Mouse (Mus musculus) limb, embryonic 13.5 days (tissue): Measurements from ENCODE around the gene B4galnt4. TPM values are rescaled to one million over a fixed set of nuclear protein-coding genes. Genes with fewer than 3 reads are reported as not detected.
A peak's percentile ranks its signal among the peaks of the same experiment; 100 is the strongest.
"Not testable (repeated sequence)": the region's sequence is repeated elsewhere in the genome, so short reads cannot be mapped to it uniquely, and the experiment has no call there.

Experiments used
- ATAC-seq: fragments of 200-750 bp; cut with Nextera tagmentation; 2 replicates; pipeline ENCODE4 v1.8.0; 2017; ENCODE audit warnings: low read depth, moderate number of reproducible peaks, moderate TSS enrichment; ENCODE audit not compliant: low FRiP score
- H3K27ac ChIP-seq: fragments of 300-500 bp; sonication (generic); 2 replicates; pipeline ENCODE4 v1.5.1; 2015; ENCODE audit warnings: inconsistent platforms, mild to moderate bottlenecking, moderate library complexity
- H3K27me3 ChIP-seq: fragments of 300-500 bp; sonication (generic); 2 replicates; pipeline ENCODE4 v1.6.1; 2015; ENCODE audit warnings: mild to moderate bottlenecking, inconsistent platforms
- H3K36me3 ChIP-seq: fragments of 300-500 bp; sonication (generic); 2 replicates; pipeline ENCODE4 v1.6.1; 2015; ENCODE audit warnings: inconsistent platforms, mild to moderate bottlenecking, moderate library complexity
- H3K4me1 ChIP-seq: fragments of 300-500 bp; sonication (generic); 2 replicates; pipeline ENCODE4 v1.6.1; 2015; ENCODE audit warnings: inconsistent platforms
- H3K4me2 ChIP-seq: fragments of 300-500 bp; sonication (generic); replicated peaks from 2 replicates; pipeline ENCODE4 v1.6.1; 2015; ENCODE audit warnings: inconsistent platforms, mild to moderate bottlenecking, moderate library complexity
- H3K4me3 ChIP-seq: fragments of 300-500 bp; sonication (generic); 2 replicates; pipeline ENCODE4 v1.5.1; 2015; ENCODE audit warnings: moderate library complexity, mild to moderate bottlenecking, inconsistent platforms
- H3K9ac ChIP-seq: fragments of 300-500 bp; sonication (generic); 2 replicates; pipeline ENCODE4 v1.6.1; 2015; ENCODE audit warnings: mild to moderate bottlenecking, inconsistent platforms
- H3K9me3 ChIP-seq: fragments of 300-500 bp; sonication (generic); 2 replicates; pipeline ENCODE4 v1.6.1; 2016; ENCODE audit warnings: inconsistent platforms
- WGBS: fragments of 180-500 bp; shearing (Covaris S2); methylation state at CpG from one replicate; pipeline ENCODE4 v1.1.7; 2015; 5-methylcytosine and 5-hydroxymethylcytosine counted together
- polyA plus RNA-seq: library from polyadenylated mRNA; unstranded; fragments of >200 nt; fragmentation: Nextera tagmentation; extraction: Ambion mirVana; gene quantifications from 2 replicates; pipeline ENCODE4 v1.2.1, GENCODE M21; 2015

The B4galnt4 gene
- 21.5 and 26.9 TPM in 2 replicates for polyA plus RNA-seq

DNA sequence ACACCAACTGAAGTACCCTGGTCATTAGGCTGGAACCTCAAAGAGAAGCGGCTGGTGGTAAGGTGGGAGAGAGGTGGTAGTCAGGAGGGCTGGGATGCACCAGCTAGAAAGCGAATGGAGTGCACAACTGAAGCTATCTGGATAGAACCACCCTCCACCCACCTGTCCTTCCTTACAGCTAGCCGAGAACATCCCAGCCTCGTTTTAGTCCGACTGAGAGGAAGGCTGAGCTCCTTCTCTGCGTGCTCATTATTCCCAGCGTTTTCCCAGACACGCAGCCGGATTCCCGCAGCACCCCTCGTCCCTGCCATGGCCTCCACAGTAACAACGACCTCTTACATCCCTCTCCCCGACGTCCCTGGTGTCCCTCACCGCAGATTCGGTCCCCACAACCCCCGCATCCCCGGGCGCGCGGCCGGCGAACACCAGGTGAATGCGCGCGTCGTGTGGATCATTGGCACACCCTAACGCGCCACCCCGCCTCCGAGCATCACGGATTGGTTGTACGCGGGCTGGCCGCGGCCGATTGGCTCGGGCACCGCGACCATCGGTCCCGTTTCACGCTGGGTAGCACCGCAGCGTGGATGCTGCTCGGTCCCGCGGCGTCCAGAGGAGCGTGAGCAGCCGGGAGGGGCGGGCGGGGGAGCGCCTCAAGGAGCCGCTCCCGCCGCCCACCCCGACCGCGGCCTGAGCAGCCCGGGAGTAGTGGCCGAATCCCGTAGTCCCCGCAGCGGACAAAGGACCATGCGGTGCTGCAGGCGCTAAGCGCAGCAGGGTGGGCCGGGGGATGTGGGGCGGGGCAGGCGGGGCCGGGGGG, at the start of gene B4galnt4:
TSS of gene B4galnt4 (plus strand) at position 679 of the 817 bp plus-strand sequence.
- H3K4me2 ChIP-seq: peak within 1 kb of the TSS; percentile 93
- peak; percentile 97 for ATAC-seq
- H3K27me3 ChIP-seq: no peaks in the 10 kb centered on the region
- H3K9ac ChIP-seq: peak within 1 kb of the TSS; percentile 91
- peak within 1 kb of the TSS; percentile 22; the same call in 1 of the 2 replicates for H3K27ac ChIP-seq
- peaks cover 20% of the 10 kb centered on the region for H3K4me1 ChIP-seq
- WGBS: under 1% methylated on average over 66 of the region's 72 CpGs
- H3K9me3 ChIP-seq: peaks cover 4% of the 10 kb centered on the region; the same call in 1 of the 2 replicates
- peaks cover 24% of the 10 kb centered on the region for H3K36me3 ChIP-seq
- H3K4me3 ChIP-seq: peak within 1 kb of the TSS; percentile 77

DNA sequence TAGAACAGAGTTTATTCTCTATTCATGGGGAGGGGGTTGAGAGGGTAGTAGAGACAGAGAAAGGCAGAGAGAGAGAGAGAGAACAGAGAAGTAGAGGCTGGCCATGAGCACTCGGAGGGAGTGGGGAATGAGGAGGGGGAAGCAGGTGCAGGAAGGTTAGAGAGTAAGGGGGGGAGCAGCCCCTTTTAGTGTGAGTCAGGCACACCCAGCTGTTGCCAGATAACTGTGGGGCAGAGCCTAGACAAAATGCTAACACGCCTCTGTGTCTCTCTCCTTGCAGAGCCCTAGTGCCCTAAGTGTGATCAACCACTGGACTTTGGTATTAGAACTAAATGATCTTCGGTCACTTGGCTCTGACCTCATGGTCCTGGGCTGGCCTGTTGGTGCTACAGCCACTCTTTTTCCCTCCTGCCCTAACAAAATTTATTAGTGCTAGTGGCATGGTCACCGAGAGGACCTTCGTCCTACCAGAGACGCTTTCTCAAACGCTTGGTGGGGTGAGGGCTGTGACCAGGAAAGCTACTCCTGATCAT, 49.6 kb upstream of the B4galnt4 start:
- WGBS: 86% methylated on average over 7 of the region's 7 CpGs
- H3K27me3 ChIP-seq: no peaks in the 10 kb centered on the region
- no peak overlapping the region; the same call in 1 of the 2 replicates for H3K9ac ChIP-seq
- H3K4me3 ChIP-seq: no peak overlapping the region
- H3K9me3 ChIP-seq: 0 out of 2 replicates have a peak, but pooled peaks cover 4% of the 10 kb centered on the region
- peaks cover 30% of the 10 kb centered on the region for H3K4me1 ChIP-seq
- no peaks in the 10 kb centered on the region for H3K36me3 ChIP-seq
- peak overlapping the region; percentile 69; the same call in 1 of the 2 replicates for H3K4me2 ChIP-seq
- H3K27ac ChIP-seq: peak overlapping the region; percentile 84
- ATAC-seq: 0 out of 2 replicates have a peak, but pooled peaks have one; percentile 6

DNA sequence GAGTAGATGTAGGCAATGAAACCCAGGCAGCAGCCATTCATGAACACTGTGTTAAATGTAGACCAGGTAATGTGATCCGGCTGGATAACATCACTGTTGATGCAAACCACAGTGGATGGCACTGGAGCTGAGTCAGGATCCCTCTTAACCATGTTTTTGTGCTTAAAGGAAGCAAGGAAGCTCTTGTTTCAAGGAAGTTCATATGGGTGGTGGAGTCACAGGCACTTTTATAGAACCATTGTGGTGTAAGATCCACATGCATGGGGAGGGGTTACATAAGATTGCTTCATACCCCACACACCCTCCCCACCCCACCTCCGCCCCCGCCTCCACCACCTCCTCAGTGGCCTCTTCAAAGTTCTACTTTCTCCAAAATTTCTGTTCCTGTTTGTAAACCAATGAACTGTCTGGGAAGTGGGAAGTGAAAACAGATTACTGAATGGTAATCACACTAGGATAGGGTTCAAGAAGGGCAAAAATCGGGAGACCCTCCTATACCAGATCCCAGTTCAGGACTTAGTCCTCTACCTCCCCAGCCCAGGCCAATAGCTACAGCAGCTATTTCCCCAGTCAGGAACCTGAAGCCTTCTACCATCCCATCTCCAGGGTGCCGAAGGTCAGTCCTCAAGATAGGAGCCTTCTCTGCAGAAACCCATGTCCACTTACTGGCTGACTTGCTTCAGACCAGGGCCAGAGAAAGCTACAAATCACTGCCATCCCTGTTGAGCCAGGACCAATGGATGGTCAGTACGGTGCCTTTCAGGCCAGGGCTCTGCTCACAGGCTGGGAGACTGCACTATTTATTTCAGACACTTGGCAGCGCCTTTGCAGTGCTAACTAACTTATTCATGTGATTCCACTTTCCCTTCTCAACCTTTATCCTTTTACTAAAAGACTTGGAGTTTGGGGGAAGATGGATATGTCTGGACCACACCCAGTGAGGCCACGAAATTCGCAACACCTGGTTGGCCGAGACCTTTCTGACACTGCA, 43.9 kb upstream of the B4galnt4 start:
- H3K9ac ChIP-seq: no peak overlapping the region
- H3K4me1 ChIP-seq: no peaks in the 10 kb centered on the region
- no peak overlapping the region for H3K4me2 ChIP-seq
- H3K36me3 ChIP-seq: no peaks in the 10 kb centered on the region
- 0 out of 2 replicates have a peak, but pooled peaks cover 4% of the 10 kb centered on the region for H3K9me3 ChIP-seq
- no peaks in the 10 kb centered on the region for H3K27me3 ChIP-seq
- 82% methylated on average over 10 of the region's 10 CpGs for WGBS
- H3K4me3 ChIP-seq: no peak overlapping the region
- no peak for ATAC-seq
- no peak overlapping the region for H3K27ac ChIP-seq

DNA sequence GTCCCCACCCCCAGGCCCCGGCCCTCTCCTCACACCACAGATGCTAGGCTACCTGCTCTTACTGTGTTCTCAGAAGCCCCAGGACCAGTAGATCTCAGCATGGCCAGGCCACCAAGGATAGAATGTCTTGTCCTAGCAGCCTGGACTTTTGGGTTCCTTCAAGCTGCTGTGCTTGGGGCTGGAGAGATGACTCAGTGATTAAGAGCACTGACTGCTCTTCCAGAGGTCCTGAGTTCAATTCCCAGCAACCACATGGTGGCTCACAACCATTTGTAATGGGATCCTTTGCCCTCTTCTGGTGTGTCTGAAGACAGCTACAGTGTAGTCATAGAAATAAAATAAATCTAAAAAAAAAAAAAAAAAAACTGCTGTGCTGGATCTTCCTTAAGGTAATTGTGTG, 43.1 kb upstream of the B4galnt4 start, which contains the start of gene Ifitm6:
TSS of gene Ifitm6 (minus strand) at position 101 of the 400 bp plus-strand sequence.
- not testable (repeated sequence) for ATAC-seq, H3K27me3 ChIP-seq, H3K4me3 ChIP-seq, H3K4me2 ChIP-seq, H3K9ac ChIP-seq, H3K9me3 ChIP-seq, H3K36me3 ChIP-seq, H3K27ac ChIP-seq, H3K4me1 ChIP-seq
- 83% methylated on average over 1 of the region's 1 CpGs for WGBS

DNA sequence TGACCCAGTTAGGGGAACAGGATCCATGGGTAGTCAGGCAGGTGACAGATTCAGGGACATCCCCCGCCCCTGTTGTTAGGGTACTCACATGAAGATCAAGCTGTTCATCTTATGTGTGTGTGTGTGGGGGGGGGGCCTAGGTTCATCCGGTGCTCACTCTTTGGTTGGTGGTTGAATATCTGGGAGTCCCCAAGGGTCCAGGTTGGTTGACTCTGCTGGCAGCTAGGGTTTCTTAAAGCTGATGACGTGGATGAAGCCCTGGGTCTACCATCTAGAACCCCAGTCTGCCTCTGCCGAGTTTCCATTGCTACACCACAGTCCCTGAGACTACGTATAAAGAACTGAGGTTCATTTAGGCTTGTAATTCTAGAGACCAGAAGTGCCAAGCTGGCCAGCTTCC, 41.9 kb upstream of the B4galnt4 start:
- no peaks in the 10 kb centered on the region for H3K4me1 ChIP-seq
- WGBS: 94% methylated on average over 5 of the region's 5 CpGs
- no peaks in the 10 kb centered on the region for H3K27me3 ChIP-seq
- 0 out of 2 replicates have a peak, but pooled peaks cover 4% of the 10 kb centered on the region for H3K9me3 ChIP-seq
- no peak for ATAC-seq
- H3K4me3 ChIP-seq: no peak overlapping the region
- no peak overlapping the region for H3K9ac ChIP-seq
- no peak overlapping the region for H3K27ac ChIP-seq
- H3K36me3 ChIP-seq: no peaks in the 10 kb centered on the region
- H3K4me2 ChIP-seq: no peak overlapping the region

DNA sequence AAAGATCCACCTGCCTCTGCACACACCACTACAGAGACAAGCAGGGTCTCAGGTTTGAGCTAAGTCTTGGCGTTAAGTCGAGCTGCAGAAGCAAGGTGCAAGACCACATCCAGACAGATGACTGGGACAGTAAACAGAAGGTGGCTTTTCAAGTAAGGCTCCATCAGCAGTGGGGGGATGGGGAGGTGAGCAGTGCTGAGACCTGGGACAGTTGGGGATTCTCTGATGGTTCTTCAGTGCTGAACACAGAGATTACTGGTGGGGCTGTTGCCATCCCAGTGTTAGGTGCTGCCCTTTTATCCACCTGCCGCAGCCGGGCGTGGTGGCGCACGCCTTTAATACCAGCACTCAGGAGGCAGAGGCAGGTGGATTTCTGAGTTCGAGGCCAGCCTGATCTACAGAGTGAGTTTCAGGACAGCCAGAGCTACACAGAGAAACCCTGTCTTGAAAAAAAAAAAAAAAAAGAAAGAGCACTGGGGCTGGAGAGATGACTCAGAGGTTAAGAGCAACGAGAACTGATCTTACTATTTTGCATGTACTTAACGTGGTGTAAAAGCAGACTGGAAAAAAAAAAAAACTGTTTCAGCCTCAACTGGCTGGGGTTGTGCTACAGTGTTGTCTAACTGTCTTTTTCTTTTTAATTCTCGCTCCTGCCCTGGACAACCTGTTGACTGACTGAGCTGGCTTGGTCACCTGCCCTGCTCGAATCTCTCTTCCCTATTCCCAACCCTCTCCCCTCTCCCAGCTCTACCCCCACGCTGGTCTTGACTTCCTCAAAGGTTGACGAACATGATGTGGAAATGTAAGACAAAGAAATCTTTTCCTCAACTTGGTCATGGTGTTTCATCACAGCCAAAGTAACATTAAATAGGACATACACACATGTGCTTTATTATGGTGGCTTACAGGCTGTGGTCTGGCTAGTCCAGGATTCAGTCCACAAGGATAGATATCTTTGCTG, 39.1 kb upstream of the B4galnt4 start:
- Histone ChIP-seq H3K36me3 (no peaks in the 10 kb centered on the region), H3K4me1 (no peaks in the 10 kb centered on the region), H3K27me3 (no peaks in the 10 kb centered on the region), H3K9me3 (no peaks in the 10 kb centered on the region), H3K4me3 (no peak overlapping the region), H3K9ac (no peak overlapping the region), H3K27ac (no peak overlapping the region), H3K4me2 (no peak overlapping the region)
- WGBS: 79% methylated on average over 14 of the region's 14 CpGs
- ATAC-seq: no peak

DNA sequence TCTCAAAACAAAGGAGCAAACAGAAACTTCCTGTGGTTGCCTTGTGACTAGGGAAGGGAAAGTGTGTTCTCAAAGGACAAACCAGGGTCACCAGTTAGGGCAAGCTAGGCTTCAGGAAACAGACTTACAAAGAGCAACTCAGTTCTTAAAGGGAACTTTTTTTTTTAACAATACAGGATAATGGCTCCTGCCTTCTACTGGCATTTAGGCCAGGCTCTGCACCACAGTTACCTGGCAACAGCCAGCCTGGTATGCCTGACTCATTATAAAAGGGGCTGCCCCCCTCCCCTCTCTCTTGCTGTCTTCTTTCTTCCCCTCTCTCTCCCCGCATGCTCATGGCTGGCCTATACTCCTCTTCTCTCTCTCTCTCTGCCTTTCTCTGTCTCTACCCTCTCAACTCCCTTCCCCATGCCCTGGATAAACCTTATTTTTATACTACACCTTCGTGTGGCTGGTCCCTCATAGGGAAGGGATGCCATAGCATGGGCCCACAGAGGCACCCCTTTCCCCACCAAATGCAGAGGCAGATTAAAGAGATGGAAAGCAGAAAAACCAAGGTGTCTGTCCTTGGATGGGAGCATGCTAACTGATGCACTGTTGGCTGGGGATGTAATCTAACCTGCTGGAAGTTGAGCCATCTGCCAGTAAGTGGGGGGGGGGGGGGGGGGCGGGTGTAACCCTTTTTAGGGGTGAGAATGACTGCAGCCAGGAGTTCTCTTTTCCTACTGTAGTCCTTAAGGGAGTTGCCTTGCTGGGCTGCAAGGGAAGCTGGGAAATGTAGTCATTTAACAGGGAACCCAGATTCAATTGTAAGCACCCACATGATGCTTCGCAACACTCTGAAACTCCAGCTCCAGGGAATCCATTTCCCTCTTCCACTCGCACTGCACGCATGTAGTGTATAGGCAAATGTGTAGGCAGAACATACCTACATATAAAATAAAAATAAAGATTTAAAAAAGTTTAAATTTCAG, 35.8 kb upstream of the B4galnt4 start:
- Histone ChIP-seq H3K4me3 (no peak overlapping the region), H3K27me3 (no peaks in the 10 kb centered on the region), H3K4me2 (no peak overlapping the region), H3K4me1 (no peaks in the 10 kb centered on the region), H3K27ac (peak overlapping the region; percentile 33; the same call in 1 of the 2 replicates), H3K36me3 (no peaks in the 10 kb centered on the region), H3K9ac (no peak overlapping the region), H3K9me3 (no peaks in the 10 kb centered on the region)
- 47% methylated on average over 6 of the region's 6 CpGs for WGBS
- ATAC-seq: no peak

DNA sequence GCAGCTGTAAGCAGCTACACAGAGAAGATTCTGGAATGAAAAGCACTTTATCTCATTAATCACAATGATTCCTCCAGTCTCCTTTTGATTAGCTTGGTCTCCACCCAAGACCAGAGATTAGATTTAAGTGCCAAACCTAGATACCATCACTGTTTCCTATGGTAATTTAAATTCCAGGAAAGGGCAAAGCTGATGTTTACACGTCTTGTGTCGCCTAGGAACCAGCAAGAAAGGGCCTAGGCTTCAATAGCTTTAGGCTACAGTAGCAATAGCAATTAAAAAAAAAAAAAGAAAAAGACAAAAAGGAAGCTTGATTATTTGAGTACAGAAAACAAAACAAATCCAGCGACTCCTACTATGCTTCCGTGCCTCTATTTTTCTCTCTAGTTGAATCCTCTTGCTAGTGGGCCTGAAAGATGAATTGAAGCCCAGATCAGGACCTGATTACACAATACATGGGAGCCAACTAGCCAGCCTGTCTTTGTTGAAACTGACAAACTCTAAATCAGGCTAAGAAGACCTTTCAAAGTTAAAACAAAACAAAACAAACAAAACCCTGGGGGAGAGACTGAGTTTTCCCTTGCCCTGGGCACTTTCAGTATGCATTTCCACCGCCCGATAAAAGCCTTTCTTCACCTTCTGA, 34.7 kb upstream of the B4galnt4 start:
- ATAC-seq: no peak
- no peaks in the 10 kb centered on the region for H3K4me1 ChIP-seq
- no peak overlapping the region for H3K4me2 ChIP-seq
- no peak overlapping the region for H3K9ac ChIP-seq
- H3K4me3 ChIP-seq: no peak overlapping the region
- WGBS: 65% methylated on average over 6 of the region's 6 CpGs
- H3K9me3 ChIP-seq: no peaks in the 10 kb centered on the region
- H3K27ac ChIP-seq: no peak overlapping the region
- H3K36me3 ChIP-seq: no peaks in the 10 kb centered on the region
- no peaks in the 10 kb centered on the region for H3K27me3 ChIP-seq

DNA sequence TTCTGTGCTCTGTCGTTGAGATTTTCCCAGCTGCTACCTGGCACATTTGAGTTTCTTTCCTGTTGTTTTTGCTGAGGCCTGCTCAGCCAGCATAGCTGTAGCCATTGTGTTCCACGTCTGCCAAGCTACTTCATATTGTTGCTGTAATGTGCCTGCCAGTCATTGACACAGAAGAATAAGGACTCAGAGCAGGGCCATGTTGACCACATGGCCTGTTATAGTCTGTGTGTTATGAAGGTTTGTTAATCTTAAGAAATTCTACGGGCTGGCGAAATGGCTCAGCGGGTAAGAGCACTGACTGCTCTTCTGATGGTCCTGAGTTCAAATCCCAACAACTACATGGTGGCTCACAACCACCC, 34.2 kb upstream of the B4galnt4 start:
- no peak for ATAC-seq
- H3K9ac ChIP-seq: no peak overlapping the region
- no peak overlapping the region for H3K4me2 ChIP-seq
- H3K9me3 ChIP-seq: no peaks in the 10 kb centered on the region
- H3K4me3 ChIP-seq: no peak overlapping the region
- H3K36me3 ChIP-seq: no peaks in the 10 kb centered on the region
- H3K27ac ChIP-seq: no peak overlapping the region
- no peaks in the 10 kb centered on the region for H3K4me1 ChIP-seq
- 71% methylated on average over 5 of the region's 5 CpGs for WGBS
- no peaks in the 10 kb centered on the region for H3K27me3 ChIP-seq

DNA sequence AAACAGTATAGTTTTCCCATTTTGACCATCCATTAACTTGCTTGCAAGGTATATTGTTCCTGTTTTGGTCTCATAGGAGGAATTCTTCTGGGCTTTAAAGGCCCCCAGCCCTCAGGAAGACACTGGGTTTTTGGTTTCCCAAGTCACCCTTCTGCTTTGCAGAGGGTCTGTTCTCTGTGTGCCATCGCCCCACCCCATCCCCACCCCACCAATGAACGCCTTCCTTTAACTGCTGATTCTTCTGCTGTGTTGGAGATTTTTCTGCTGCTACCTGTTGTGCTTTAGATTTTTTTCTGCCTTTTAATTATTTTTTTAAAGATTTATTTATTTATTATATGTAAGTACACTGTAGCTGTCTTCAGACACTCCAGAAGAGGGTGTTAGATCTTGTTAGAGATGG, 32.1 kb upstream of the B4galnt4 start, which contains the start of gene Gm17387:
TSS of gene Gm17387 (plus strand) at position 301 of the 400 bp plus-strand sequence.
- peaks cover 4% of the 10 kb centered on the region; the same call in 1 of the 2 replicates for H3K4me1 ChIP-seq
- ATAC-seq: no peak
- H3K4me2 ChIP-seq: no peak within 1 kb of the TSS
- H3K4me3 ChIP-seq: no peak within 1 kb of the TSS
- no peak within 1 kb of the TSS for H3K27ac ChIP-seq
- H3K27me3 ChIP-seq: no peaks in the 10 kb centered on the region
- WGBS: 92% methylated on average over 2 of the region's 2 CpGs
- no peak within 1 kb of the TSS for H3K9ac ChIP-seq
- H3K9me3 ChIP-seq: no peaks in the 10 kb centered on the region
- H3K36me3 ChIP-seq: no peaks in the 10 kb centered on the region
